Mouse (Mus musculus) bone marrow, adult 2 months (tissue): ENCODE results near the gene Mid1.

Source experiments
- CTCF ChIP-seq: fragments of 200-500 bp; IDR thresholded peaks from 2 replicates; pipeline ENCODE4 v1.5.1; 2011; ENCODE audit warnings: low read length, control low read depth; ENCODE audit not compliant: control insufficient read depth, insufficient read depth
- POLR2A ChIP-seq: fragments of 200-500 bp; IDR thresholded peaks from 2 replicates; pipeline ENCODE4 v1.6.1; 2011; ENCODE audit warnings: low read depth, mild to moderate bottlenecking, control low read depth, low read length, borderline replicate concordance; ENCODE audit not compliant: control insufficient read depth

DNA sequence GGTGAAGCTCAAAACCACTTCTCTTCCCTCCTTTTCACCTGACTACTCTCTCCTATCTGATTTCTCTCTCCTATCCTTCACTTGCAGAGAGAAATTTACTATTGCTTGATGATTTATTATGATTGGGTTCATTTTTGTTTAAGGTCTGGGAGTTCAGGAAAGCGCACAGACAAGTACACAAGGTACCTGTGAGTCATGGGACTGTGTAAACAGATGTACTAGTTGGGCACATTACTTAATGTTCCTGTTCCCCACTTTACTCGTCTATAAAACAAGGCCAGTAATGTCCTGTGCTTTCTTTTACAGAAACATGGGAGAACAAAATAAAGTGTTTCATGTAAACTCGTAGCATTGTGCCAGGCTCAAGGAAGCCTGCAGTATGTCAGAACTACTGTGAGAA lies 248.2 kb downstream of the Mid1 start:
- no peak for TF ChIP-seq POLR2A
- no peak for TF ChIP-seq CTCF
